Mouse (Mus musculus): ENCODE measurements around the gene Tnc.

Tnc gene

DNA sequence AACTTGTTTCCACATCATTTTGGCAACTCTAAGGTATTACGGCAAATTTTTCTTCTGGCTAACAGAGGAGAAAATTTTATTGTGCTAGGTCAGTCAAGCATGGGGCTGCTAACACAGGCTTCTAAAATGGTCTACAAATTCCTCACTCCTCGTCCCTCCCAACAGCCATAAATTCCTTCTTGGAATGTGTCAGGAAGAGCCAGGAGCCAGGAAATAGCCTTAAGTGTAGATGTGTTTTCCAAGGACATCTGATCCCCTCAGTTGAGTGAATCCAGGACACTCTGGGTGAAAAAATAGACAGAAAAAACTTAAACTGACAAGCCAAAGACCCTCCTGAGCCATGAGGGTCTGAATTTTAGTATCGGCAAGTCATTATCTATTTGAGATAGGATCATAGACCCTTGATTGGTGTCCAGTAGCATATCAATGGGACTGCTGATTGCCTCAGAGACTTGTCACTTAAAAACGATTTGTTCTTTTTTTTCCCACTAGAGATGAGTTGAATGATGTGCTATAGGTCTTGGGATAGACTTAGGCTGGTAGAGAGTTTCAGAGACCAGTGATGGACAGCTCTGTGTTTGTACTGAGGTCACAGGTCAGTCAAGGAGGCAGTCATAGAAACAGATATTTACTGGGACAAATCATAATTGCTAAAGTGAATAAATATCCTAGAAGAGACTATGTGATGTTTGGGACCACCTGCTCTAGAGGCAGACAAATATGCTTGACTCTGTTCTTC, 22.6 kb downstream of the Tnc start:
- no peak for DNase-seq

DNA sequence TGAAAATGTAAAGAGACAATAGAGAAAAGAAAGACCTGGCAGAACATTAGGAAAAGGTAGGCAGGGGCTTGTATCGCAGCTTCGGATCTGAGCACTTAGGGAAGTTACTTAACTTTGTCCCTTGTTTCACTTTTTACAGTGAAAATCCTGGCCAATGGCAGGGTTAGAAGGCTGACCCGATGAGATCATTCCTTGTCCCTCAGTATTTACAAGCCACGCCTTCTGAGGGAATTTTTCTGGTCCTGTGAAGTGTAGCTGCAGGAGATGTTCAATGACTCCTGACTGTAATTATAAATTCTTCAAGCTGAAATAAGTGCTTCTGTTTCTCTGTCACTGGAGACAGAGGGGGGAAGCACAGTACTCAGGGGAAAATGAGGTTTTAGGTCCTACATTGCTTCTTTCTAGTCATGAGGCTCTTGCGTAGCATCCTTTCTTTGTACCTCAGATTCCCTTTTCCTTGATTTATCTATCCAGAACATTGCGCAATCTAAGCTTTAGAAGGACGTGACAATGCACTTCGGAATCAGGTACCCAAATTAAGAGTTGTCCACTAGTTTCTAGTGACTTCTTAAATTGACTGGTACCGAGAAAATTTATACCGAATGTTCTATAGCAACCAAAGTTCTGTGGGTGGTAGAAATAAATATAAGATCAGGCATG, 25.8 kb downstream of the Tnc start:
- DNase-seq, result no peak

DNA sequence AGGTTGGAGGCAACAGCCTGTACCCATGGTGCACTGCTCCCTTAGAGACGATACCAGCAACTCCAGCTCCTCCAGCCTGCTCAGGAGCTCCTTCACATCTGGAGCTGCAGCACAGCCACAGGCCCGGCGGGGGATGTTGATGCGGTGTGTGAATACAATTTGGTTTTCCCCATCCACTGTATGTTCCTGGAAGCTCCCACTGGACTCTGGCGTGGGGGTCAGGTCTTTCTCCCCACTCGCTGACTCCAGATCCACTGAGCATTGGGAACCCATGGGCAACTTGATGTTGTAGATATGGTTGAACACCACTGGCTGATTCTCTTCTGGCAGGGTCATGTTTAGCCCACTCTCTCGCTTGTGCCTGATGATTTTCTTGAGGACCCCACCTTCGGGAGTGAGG, 26.7 kb downstream of the Tnc start:
- no peak for DNase-seq

DNA sequence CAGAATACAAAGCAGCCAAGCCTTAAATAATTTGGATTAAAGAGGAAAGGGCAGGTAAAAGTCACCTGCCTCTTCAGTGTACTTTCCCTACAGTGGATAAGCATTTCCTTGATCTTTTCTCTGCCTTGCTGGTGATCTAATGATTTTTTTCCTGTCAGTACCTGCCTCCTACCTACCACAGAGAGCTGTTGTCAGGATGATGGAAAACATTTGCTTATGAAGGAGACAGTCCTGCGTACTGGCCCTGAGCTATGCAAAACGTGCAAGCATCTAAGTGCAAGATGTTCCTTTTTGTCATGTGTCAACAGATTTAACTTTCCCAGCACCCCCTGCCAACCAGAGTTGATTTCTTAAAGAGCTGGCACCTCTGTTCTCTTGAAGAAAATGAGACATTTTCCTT, 35.5 kb downstream of the Tnc start:
- DNase-seq, result no peak

DNA sequence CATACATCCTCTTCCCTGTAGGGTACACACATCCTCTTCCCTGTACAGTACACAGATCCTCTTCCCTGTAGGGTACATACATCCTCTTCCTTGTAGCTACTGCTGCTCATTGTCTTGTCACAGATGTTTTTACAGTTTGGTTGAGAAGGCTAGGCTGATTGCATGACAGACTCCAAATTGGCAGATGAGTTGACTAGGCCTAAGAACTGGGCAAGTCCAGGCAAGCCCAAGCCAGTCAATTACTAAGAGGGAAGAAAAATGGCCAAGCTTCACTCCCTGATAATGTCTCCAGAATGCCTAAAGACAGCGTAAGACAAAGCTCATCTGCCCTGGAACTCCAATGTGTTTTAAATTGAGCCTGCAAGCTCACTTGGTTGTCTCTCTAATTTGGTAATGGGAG, 36.9 kb downstream of the Tnc start:
- DNase-seq, result no peak

DNA sequence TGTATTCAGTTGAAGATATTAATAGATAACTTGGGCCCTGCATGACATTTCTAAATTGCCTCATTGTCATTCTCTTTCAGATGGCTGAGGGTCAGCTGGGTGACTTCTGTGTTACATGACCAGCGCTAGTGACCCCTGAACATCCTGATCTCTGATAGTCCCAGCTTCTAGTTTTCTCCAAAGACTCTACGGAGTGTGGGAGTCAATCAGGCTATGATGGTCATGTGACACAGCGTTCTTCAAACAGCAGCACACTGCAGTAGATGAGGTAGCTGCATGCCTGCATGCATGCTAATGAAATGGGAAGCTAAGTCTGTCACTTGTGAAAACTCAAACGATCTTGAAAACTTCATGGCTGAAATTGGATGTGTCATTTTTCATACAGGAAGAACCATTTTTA, 41.6 kb downstream of the Tnc start:
- DNase-seq, result no peak

DNA sequence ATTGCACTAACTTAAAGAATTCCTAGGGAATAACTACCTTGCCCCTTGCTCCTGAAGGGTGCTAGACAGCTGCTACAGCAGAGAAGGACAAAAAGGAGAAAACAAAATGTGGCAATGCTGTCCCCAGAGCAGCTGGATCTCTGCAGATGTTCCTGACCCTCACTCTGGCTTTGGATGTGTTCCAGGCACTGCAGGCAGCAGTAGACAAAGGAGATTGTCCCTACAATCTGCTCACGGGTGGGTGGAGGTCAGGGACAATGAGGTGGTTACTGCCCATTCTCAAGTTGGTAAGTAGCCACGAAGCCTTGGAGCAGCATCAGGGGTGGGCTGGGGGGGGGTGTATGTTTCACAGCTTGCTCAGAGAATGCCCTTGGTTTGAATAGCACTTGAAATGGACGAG, 43.1 kb downstream of the Tnc start:
- DNase-seq, result no peak

DNA sequence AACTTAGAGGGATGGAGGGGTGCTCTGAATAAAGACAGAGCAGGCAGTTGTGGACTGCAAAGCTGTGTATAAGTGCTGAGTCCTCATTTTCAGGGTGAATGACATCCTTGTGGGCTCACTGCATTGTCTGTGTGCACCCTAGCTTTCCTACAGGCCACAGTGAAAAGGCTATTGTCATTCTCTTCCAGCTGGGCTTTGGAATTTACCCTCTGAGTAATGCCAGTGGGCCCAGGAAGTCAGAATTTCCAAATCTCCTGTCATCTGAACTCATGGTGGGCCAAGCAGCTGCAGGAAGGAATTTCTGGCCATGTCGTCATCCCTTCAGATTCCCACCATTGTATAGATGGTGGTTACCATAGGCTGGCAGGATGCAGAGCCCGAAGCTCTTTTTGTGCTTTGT, 44.6 kb downstream of the Tnc start:
- no peak for DNase-seq

DNA sequence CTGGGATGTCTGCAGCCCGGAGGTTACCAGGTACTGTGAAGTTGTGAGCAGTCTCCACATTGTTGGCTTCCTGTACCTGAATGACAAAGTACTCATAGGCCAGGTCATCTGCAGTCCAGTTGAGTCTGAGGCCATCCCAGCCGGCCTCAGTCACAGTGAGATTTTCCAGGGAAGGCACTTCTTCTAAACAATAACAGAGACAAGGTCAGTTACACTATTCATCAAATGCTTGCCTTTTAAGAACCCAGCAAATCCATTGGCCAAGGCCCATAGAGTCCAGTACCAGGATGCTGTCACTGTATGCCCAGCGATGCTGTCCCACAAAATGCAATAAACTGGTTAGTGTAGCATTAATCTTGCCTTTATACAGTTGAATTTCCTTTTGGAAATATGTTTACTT, 46.0 kb downstream of the Tnc start:
- DNase-seq, result no peak

DNA sequence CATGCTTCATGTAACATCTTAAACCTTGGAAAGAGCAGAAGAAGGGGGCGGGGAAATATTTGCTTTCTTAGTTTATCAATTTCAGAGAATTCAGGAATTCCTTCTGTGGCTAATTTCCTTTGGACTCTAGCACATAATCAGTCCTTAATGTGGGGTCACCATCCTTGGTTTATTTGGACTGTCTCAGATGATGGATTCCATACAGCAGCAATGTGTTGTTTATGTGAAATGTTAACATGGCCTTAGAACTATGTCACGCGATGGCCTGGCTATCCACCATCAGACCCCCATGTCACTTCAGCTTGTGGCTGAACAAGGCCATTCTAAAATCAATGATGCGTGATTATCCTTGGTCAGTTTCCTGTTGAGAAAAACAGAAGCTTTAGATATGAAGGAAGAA, 46.5 kb downstream of the Tnc start:
- DNase-seq, result no peak

DNA sequence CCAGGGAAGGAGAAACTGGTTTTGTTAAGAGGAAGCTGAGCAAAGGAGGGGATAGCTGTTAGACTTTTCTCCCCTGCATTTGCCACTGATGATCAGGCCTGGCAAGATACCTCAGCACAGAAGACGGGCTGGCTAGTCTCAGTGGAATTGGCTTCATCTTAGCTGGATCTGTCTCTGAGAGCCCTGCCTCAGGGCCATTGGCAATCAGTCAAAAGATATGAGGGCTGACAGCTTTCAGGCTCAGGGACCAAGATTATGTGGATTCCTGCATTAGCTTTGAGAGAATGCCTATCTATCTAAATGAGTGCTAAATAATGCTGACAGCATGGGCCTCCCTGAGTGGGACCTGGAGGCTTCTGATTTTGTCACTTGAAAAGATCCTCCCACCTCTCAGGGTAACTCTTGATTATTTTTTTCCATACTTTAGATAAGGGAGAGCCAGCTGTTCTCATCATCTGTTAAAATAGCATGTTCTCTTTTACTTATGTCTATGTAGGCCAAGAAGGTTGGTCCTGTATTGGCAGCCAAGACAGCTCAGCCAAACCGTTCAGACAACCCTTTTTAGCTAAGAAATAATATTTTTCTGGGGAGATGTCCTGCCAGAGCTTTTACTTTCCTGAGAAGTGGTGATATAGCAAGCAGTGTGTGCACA, 53.2 kb downstream of the Tnc start:
- DNase-seq, result no peak

DNA sequence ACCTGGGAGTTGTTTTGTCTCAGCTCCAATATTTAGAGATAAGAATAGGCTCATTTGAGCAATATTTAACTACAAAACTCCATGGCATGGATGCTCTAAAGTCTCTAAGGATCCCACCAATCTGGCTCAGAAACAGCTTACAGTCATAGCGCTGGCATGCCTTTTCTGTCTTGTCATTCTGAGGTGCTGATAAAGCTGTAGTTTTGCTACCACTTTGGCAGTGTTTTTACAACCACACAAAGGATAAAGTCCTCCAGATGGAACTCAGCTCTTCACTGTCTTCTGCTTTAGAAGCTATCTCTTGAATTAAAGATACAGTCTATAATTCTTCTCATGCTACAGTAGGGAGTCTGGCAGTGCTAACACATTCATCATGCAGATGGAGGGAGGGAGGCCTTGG, 56.6 kb downstream of the Tnc start:
- no peak for DNase-seq

DNA sequence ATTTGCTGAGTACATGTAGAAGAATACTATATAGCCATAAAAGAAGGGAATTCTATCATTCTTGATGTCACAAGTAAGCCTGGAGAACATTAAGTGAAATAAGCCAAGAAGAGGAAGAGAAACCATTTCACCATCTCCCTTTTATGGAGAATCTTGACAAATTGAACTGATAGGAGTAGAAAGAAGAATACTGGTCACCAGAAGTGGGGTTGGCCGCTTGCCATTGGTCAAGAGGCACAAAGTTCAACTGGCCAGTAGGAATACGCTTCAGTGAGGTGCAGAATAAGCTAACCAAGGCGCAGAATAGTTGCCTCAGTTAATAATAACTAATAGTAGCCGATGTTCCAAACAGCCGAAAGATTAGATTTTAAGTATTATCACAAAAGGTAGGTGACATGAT, 58.7 kb downstream of the Tnc start:
- no peak for DNase-seq

DNA sequence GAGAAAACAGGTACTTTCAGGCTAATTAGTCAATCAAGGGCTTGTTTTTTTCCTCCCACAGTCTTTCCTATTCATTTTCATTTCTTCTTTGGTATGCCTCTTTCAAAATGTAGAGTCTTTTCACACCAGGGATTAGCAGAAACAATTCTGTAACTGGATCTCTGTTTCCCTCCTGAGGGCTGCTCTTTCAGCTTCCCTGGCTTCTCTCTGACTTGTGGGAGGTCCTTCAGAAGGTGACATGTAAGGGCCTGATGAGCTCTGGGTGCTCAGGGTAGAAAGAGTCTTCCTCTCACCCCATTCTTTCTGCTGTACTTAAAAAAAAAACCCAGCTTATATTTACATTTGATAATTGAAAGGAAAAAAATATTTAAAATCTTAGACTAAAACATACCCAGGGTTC, 60.2 kb downstream of the Tnc start:
- DNase-seq, result no peak

DNA sequence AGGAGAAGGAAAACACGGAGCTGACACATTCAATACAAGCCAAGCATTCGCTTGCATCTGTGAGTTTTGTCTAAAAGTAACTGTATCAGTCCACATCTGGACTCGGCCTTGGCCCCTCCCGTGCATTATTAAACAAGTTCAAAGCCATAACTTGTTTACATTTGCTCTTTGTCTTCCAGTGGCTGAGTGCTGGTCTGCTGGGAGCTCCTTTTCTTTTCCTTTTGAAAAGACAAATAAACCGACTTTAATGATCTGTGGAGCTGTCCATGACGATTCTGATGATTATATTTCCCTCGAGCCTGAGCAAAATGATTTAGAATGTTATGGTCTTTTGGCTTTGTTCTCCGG, 63.7 kb downstream of the Tnc start:
- no peak for DNase-seq

DNA sequence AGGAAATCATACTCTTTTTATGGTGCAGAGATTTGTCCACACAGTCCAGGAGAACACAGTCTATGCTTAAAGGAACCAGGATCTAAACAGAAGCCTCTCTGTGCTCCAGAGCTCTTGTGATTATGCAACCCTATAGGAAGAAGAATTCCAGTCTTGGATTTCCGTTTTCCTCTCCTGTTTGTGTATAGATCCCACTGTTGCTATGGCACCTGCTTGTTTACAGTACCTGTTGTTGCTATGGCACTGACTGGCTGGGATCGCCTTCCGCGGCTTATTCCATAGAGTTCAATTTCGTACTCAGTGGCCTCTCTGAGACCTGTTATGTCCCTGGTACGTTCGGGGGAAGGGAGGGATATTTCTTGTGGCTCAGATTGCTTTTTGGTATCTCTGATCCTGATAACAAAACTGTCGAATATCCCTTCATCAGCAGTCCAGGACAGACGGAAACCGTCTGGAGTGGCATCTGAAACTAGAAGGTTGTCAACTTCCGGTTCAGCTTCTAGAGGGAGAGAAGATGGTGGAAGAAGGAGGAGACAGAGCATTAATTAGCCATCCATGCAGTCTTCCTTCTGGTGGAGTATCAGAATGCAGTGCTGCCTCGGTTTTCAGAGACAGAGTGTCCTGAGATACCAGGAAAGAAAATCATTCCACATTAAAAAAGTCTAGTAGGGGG, 64.3 kb downstream of the Tnc start:
- DNase-seq, result no peak

DNA sequence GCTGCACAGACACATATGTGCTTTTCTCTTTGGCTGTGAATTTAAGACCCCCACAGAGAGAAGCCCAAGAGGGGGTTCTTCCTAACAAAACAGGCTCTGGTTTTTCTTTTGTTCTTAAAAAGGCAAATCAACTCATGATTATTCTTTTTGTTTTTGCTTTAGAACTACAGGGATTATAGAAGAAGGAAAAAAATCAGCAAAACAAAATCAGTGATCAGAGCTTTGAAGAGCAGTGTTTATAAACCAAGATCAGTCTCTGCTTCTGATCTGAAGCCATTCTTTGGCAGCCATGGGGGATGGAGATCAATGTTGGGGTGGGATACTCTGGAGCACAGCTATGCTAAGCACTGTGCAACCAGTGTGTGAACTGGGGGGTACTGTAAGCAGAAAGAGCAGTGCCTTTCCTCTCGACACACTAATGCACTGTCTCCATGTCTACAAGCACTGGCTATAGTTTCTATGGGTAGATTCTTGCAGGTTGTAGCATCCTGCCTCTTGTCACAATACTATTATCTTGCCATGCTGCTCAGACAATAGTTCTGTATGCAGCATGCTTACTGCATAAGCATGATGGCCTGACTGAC, 66.5 kb downstream of the Tnc start:
- DNase-seq, result no peak

DNA sequence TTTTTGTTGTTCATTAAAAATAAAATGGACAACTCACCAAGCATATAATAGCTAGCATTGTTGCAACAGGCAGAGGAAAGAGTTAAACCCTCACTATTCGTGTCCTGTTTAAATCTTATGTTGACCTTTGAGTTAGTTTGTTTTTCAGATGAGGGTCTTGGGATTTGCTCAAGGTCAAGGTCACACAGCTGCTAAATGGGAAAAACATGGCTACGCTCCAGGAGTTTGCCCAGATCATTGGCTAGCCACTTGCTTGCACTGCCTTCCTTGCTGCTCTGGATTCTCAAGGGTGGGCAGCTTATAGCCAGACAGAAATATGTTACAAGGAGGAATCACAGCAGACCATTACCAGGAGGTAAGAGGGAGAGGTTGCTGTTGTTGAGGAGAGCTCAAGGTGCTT, 67.2 kb downstream of the Tnc start:
- no peak for DNase-seq

DNA sequence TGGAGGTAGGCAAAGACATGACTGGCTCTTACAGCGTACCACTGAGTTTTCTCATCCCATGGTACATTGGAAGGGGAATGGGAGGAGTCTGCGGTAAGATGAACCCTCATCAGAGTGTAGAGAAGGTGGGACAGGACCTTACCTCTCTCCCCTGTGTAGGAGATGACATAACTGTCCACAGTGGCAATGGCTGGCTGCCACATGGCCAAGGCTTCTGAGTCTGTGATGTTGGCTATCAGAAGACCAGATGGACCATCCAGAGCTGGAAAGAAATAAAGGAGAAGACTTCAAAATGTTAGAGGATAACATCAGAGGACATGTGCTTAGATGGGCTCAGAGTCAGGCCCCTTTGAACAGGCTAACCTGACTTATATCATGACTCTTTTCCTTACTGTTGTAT, 74.3 kb downstream of the Tnc start:
- no peak for DNase-seq

DNA sequence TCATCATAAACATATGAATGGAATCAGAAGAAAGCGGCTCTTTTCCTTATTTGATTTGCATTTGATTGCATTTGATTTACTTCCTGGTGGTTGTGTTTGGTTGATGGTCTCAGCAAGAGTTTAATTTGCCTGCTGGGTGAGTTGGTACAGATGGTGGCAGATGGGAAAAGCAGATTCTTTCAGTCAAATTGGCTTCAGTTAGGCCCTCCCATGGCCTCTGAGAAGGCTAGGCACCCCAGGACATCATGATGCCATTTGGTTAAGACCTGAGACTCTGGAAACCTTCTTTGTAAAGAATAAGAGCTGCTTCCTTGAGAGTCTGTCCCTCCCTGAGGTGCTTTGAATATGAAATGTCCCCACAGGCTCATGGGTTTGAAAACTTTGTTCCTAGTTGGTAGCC, 75.1 kb downstream of the Tnc start:
- DNase-seq, result peak; percentile 48

DNA sequence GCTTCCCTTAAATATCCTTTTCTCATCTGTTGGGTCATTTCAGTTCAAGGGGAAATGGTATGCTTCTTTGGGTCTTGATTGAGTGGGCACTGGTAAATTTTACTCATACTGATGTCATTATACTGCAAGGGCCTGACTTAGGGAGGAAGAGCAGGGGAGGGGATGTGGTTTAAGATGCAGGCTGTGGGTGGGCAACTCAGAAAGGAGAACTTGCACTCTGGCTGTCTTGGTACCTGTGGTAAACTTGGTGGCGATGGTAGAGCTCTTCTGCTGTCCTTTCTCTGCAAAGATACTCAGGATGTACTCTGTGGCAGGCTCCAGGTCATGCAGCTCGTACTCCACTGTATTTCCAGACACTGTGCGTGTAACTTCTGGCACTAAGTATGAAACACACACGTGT, 75.9 kb downstream of the Tnc start:
- no peak for DNase-seq

DNA sequence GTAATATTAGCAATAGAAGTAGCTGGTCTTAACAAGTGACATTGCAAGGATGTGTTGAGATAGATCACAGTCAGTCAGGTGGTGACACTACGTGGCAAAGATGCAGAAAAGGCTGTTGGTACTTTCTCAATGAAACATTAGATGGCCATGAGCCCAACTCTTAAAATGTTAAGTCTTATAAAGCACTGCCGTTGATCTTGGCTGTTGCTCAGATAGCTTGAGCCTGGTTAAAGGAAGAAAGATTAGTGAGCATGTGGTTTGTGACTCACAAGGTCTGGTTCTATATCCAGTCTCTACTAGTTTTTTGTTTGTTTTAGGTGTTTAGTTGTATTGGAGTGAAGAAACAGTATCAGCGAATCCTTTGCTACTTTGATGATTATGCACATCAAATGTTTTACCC, 76.9 kb downstream of the Tnc start:
- no peak for DNase-seq

DNA sequence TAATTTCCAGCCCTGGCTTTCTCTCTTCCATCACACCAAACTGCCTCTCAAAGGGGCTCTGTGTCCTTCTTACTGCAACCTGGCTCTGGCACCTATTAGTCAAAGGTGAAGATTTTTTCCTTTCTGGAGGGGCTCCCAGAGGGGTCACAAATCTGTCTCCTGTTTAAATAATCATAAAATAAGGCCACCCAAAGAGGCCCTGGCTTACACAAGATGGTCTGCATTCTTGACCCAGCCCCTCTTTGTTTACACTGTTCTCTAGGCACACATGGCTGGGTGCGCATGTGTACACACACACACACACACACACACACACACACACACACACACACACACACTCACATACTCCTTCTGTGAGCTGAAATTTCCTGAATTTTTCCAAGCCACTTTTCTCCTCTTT, 83.4 kb downstream of the Tnc start:
- no peak for DNase-seq
